Comparison of ENCODE assay signal across 8 mouse cellular contexts in genomic region chr5:149335563-149336238, GRCm38 (mm10).
DNase-seq lines count a peak whose midpoint lies in the region; ATAC-seq and TF ChIP-seq lines count a peak whose summit lies in the region.

No protein-coding gene starts in this region.

- intact Hi-C loops in heart, postnatal 36 days (cut with DNase I): loop anchor here (2.0 to 5.0 kb wide), 5 partner anchors 63 to 523 kb away; partner anchors contain the start of gene Wdr95

- no peaks in the 10 kb centered on the region for H3K27me3 ChIP-seq in forebrain, embryonic 14.5 days (replicated peaks; ENCODE audit: control insufficient read depth, insufficient read depth, low read length)

- ATAC-seq in forebrain, embryonic 14.5 days: peak; percentile 90
- peak; percentile 66 for ATAC-seq in neutrophil, adult 5-6 weeks (ENCODE audit: extremely low read depth, insufficient number of reproducible peaks, low FRiP score, poor library complexity, severe bottlenecking)

- H3K4me1 ChIP-seq in forebrain, embryonic 14.5 days (ENCODE audit: control insufficient read depth, insufficient read depth, low read length): no peaks in the 10 kb centered on the region
- H3K4me1 ChIP-seq in lung, adult 2 months (ENCODE audit: control insufficient read depth, insufficient read depth, low read length): no peaks in the 10 kb centered on the region

- H3K4me3 ChIP-seq in forebrain, embryonic 14.5 days (ENCODE audit: low read depth, low read length): no peak overlapping the region
- H3K4me3 ChIP-seq in lung, adult 2 months (replicated peaks; ENCODE audit: extremely low read depth, low read depth, low read length): no peak overlapping the region

- peak; percentile 75 for DNase-seq in ES-CJ7 (ENCODE audit: low read depth, low spot score)
- DNase-seq in cerebellum, adult 11 months: peak; percentile 83
- DNase-seq in forebrain, embryonic 14.5 days (ENCODE audit: low spot score): peak; percentile 87
- DNase-seq in heart, postnatal 36 days: peak; percentile 86 to 90
- DNase-seq in layer of hippocampus, adult 18-20 months (ENCODE audit: low spot score in 2 of 2): peak; percentile 68 to 91
- DNase-seq in lung, adult 2 months: peak; percentile 83
- peak; percentile 91 for DNase-seq in testis, postnatal 10 days (ENCODE audit: low spot score)

- TF ChIP-seq POLR2A in lung, adult 2 months (IDR thresholded peaks at IDR 0.05; ENCODE audit: borderline replicate concordance, extremely low read depth, low read depth, low read length): no peak

- no peak overlapping the region for H3K27ac ChIP-seq in forebrain, embryonic 14.5 days (ENCODE audit: low read depth, low read length)

- H3K9ac ChIP-seq in forebrain, embryonic 14.5 days (ENCODE audit: low read length): no peak overlapping the region

- H3K9me3 ChIP-seq in forebrain, embryonic 14.5 days (replicated peaks; ENCODE audit: control insufficient read depth, low read length): no peaks in the 10 kb centered on the region

- WGBS in forebrain, embryonic 14.5 days: 44% methylated on average over 21 of the region's 21 CpGs
- 46% methylated on average over 21 of the region's 21 CpGs for WGBS in lung, adult 2 months

- H3K36me3 ChIP-seq in forebrain, embryonic 14.5 days (ENCODE audit: control insufficient read depth, insufficient read depth, low read length): no peaks in the 10 kb centered on the region

- H3K4me2 ChIP-seq in forebrain, embryonic 14.5 days (ENCODE audit: low read length): no peak overlapping the region

- peak; percentile 89 for TF ChIP-seq CTCF in lung, adult 2 months (IDR thresholded peaks at IDR 0.05; ENCODE audit: insufficient read depth, low read length)
